Mouse (Mus musculus) hindbrain, embryonic 16.5 days (tissue): ENCODE data around the gene Ebf4. TPM values are rescaled to one million over a fixed set of nuclear protein-coding genes. Genes with fewer than 3 reads are reported as not detected.
A peak's percentile ranks its signal among the peaks of the same experiment; 100 is the strongest.
"Not testable (repeated sequence)": the region's sequence is repeated elsewhere in the genome, so short reads cannot be mapped to it uniquely, and the experiment has no call there.

Source experiments
- ATAC-seq: fragments of 200-750 bp; cut with Nextera tagmentation; 2 replicates; pipeline ENCODE4 v1.8.0; 2017; ENCODE audit warnings: moderate TSS enrichment, moderate library complexity
- H3K27ac ChIP-seq: fragments of 300-500 bp; sonication (generic); 2 replicates; pipeline ENCODE4 v1.5.1; 2014; ENCODE audit warnings: low read depth, mild to moderate bottlenecking, control low read depth, low read length, moderate library complexity
- H3K27me3 ChIP-seq: fragments of 300-500 bp; sonication (generic); replicated peaks from 2 replicates; pipeline ENCODE4 v1.6.1; 2014; ENCODE audit warnings: low read length; ENCODE audit not compliant: control insufficient read depth, insufficient read depth
- H3K36me3 ChIP-seq: fragments of 300-500 bp; sonication (generic); 2 replicates; pipeline ENCODE4 v1.6.1; 2014; ENCODE audit warnings: mild to moderate bottlenecking, low read length, moderate library complexity, mixed read lengths; ENCODE audit not compliant: control insufficient read depth, insufficient read depth
- H3K4me1 ChIP-seq: fragments of 300-500 bp; sonication (generic); 2 replicates; pipeline ENCODE4 v1.6.1; 2014; ENCODE audit warnings: low read depth, low read length; ENCODE audit not compliant: control insufficient read depth, insufficient read depth
- H3K4me2 ChIP-seq: fragments of 300-500 bp; sonication (generic); 2 replicates; pipeline ENCODE4 v1.6.1; 2014; ENCODE audit warnings: mild to moderate bottlenecking, low read length, control low read depth, moderate library complexity
- H3K4me3 ChIP-seq: fragments of 300-500 bp; sonication (generic); 2 replicates; pipeline ENCODE4 v1.5.1; 2014; ENCODE audit warnings: mild to moderate bottlenecking, low read length, control low read depth, moderate library complexity
- H3K9ac ChIP-seq: fragments of 300-500 bp; sonication (generic); 2 replicates; pipeline ENCODE4 v1.6.1; 2014; ENCODE audit warnings: low read depth, mild to moderate bottlenecking, control low read depth, low read length, moderate library complexity
- H3K9me3 ChIP-seq: fragments of 300-500 bp; sonication (generic); 2 replicates; pipeline ENCODE4 v1.6.1; 2014; ENCODE audit warnings: mild to moderate bottlenecking, low read length, moderate library complexity; ENCODE audit not compliant: control insufficient read depth
- WGBS: fragments of 180-500 bp; shearing (Covaris S2); extraction: QIAGEN DNeasy Blood & Tissue Kit; methylation state at CpG from one replicate; pipeline ENCODE4 v1.1.7; 2014; 5-methylcytosine and 5-hydroxymethylcytosine counted together
- polyA plus RNA-seq: library from polyadenylated mRNA; unstranded; fragments of >200 nt; fragmentation: Nextera tagmentation; extraction: Ambion mirVana; gene quantifications from 2 replicates; pipeline ENCODE4 v1.2.1, GENCODE M21; 2015

Ebf4 gene
- polyA plus RNA-seq, 1 experiment from 2014 or later: 4.1 TPM

GRCm38 (mm10) chr2:130362511-130363026, 67.6 kb downstream of the Ebf4 start:
- ATAC-seq: peak; percentile 64; the same call in 1 of the 2 replicates
- WGBS: 7% methylated on average over 14 of the region's 14 CpGs

GRCm38 (mm10) chr2:130365211-130366094, 70.5 kb downstream of the Ebf4 start:
- Histone ChIP-seq H3K4me2 (peak overlapping the region; percentile 53), H3K27ac (no peak overlapping the region), H3K4me3 (peak overlapping the region; percentile 25), H3K36me3 (no peaks in the 10 kb centered on the region), H3K4me1 (no peaks in the 10 kb centered on the region; the same call in 1 of the 2 replicates), H3K9me3 (no peaks in the 10 kb centered on the region), H3K9ac (peak overlapping the region; percentile 48), H3K27me3 (peaks cover 31% of the 10 kb centered on the region)
- 9% methylated on average over 30 of the region's 30 CpGs for WGBS
- peak; percentile 48; the same call in 1 of the 2 replicates for ATAC-seq

More at GRCm38 (mm10) chr2:130362511-130363026, 67.6 kb downstream of the Ebf4 start:
- Histone ChIP-seq H3K9ac (no peak overlapping the region), H3K27me3 (peaks cover 40% of the 10 kb centered on the region), H3K4me2 (no peak overlapping the region; the same call in 1 of the 2 replicates), H3K27ac (no peak overlapping the region), H3K4me3 (no peak overlapping the region), H3K36me3 (no peaks in the 10 kb centered on the region), H3K9me3 (no peaks in the 10 kb centered on the region), H3K4me1 (no peaks in the 10 kb centered on the region; the same call in 1 of the 2 replicates)

GRCm38 (mm10) chr2:130367386-130367785, 72.4 kb downstream of the Ebf4 start:
- no peak for ATAC-seq
- Histone ChIP-seq H3K27ac (no peak overlapping the region), H3K4me1 (no peaks in the 10 kb centered on the region; the same call in 1 of the 2 replicates), H3K27me3 (peaks cover 14% of the 10 kb centered on the region), H3K4me3 (no peak overlapping the region), H3K9me3 (no peaks in the 10 kb centered on the region), H3K36me3 (no peaks in the 10 kb centered on the region), H3K9ac (no peak overlapping the region), H3K4me2 (no peak overlapping the region)
- 71% methylated on average over 4 of the region's 4 CpGs for WGBS

GRCm38 (mm10) chr2:130373026-130373425, 78.1 kb downstream of the Ebf4 start:
- not testable (repeated sequence) for H3K4me1 ChIP-seq, H3K36me3 ChIP-seq, H3K4me2 ChIP-seq, ATAC-seq, H3K4me3 ChIP-seq, H3K27me3 ChIP-seq, H3K9me3 ChIP-seq, H3K27ac ChIP-seq, H3K9ac ChIP-seq
- WGBS: 68% methylated on average over 1 of the region's 1 CpGs

- Histone ChIP-seq H3K4me3 (no peak overlapping the region), H3K27me3 (no peaks in the 10 kb centered on the region), H3K4me1 (no peaks in the 10 kb centered on the region), H3K36me3 (no peaks in the 10 kb centered on the region), H3K27ac (no peak overlapping the region), H3K9ac (no peak overlapping the region), H3K9me3 (no peaks in the 10 kb centered on the region), H3K4me2 (no peak overlapping the region)
- ATAC-seq: no peak
- 79% methylated on average over 4 of the region's 4 CpGs for WGBS
Measured at GRCm38 (mm10) chr2:130374951-130375350, 80.0 kb downstream of the Ebf4 start.

- Histone ChIP-seq H3K4me3 (no peak overlapping the region), H3K27me3 (no peaks in the 10 kb centered on the region)
- 41% methylated on average over 3 of the region's 3 CpGs for WGBS
Measured at GRCm38 (mm10) chr2:130383205-130383604, 88.2 kb downstream of the Ebf4 start.

GRCm38 (mm10) chr2:130383895-130384294, 88.9 kb downstream of the Ebf4 start:
- Histone ChIP-seq H3K4me1 (no peaks in the 10 kb centered on the region), H3K27ac (no peak overlapping the region), H3K36me3 (no peaks in the 10 kb centered on the region), H3K27me3 (no peaks in the 10 kb centered on the region), H3K4me3 (no peak overlapping the region), H3K9me3 (no peaks in the 10 kb centered on the region), H3K9ac (no peak overlapping the region), H3K4me2 (no peak overlapping the region)
- no peak for ATAC-seq
- WGBS: 64% methylated on average over 6 of the region's 6 CpGs

More at GRCm38 (mm10) chr2:130383205-130383604, 88.2 kb downstream of the Ebf4 start:
- no peak for ATAC-seq
- Histone ChIP-seq H3K4me2 (no peak overlapping the region), H3K27ac (no peak overlapping the region), H3K4me1 (no peaks in the 10 kb centered on the region), H3K9ac (no peak overlapping the region), H3K36me3 (no peaks in the 10 kb centered on the region), H3K9me3 (no peaks in the 10 kb centered on the region)

GRCm38 (mm10) chr2:130386212-130386611, 91.2 kb downstream of the Ebf4 start:
- ATAC-seq: no peak
- H3K4me3 ChIP-seq: no peak overlapping the region
- H3K27ac ChIP-seq: no peak overlapping the region
- H3K36me3 ChIP-seq: no peaks in the 10 kb centered on the region
- H3K9me3 ChIP-seq: no peaks in the 10 kb centered on the region
- no peaks in the 10 kb centered on the region for H3K4me1 ChIP-seq
- H3K27me3 ChIP-seq: no peaks in the 10 kb centered on the region
- WGBS: 64% methylated on average over 1 of the region's 1 CpGs
- H3K4me2 ChIP-seq: no peak overlapping the region
- no peak overlapping the region for H3K9ac ChIP-seq

GRCm38 (mm10) chr2:130388796-130389195, 93.8 kb downstream of the Ebf4 start:
- Histone ChIP-seq H3K27ac (no peak overlapping the region), H3K4me3 (no peak overlapping the region), H3K4me1 (no peaks in the 10 kb centered on the region), H3K4me2 (no peak overlapping the region), H3K9me3 (no peaks in the 10 kb centered on the region), H3K27me3 (no peaks in the 10 kb centered on the region), H3K9ac (no peak overlapping the region), H3K36me3 (no peaks in the 10 kb centered on the region)
- no peak for ATAC-seq
- WGBS: 71% methylated on average over 2 of the region's 2 CpGs
